Mouse (Mus musculus) forebrain, embryonic 14.5 days (tissue): ENCODE measurements around the gene Gm14548. TPM values are rescaled to one million over a fixed set of nuclear protein-coding genes. Genes with fewer than 3 reads are reported as not detected.
"Not testable (repeated sequence)": the region's sequence is repeated elsewhere in the genome, so short reads cannot be mapped to it uniquely, and the experiment has no call there.

Experiments
- ATAC-seq: fragments of 200-750 bp; cut with Nextera tagmentation; 2 replicates; pipeline ENCODE4 v1.8.0; 2017; ENCODE audit warnings: mild to moderate bottlenecking, moderate library complexity
- DNase-seq: peaks from one replicate; pipeline ENCODE4 v3.0.0-alpha.2; 2015; ENCODE audit warnings: low spot score
- H3K27ac ChIP-seq: fragments of 300-500 bp; sonication (generic); 2 replicates; pipeline ENCODE4 v1.5.1; 2014; ENCODE audit warnings: low read depth, mild to moderate bottlenecking, control low read depth, low read length, moderate library complexity
- H3K27me3 ChIP-seq: fragments of 300-500 bp; sonication (generic); replicated peaks from 2 replicates; pipeline ENCODE4 v1.6.1; 2014; ENCODE audit warnings: low read length, control low read depth, mixed read lengths; ENCODE audit not compliant: control insufficient read depth, insufficient read depth
- H3K36me3 ChIP-seq: fragments of 300-500 bp; sonication (generic); 2 replicates; pipeline ENCODE4 v1.6.1; 2014; ENCODE audit warnings: low read length, control low read depth; ENCODE audit not compliant: control insufficient read depth, insufficient read depth
- H3K4me1 ChIP-seq: fragments of 300-500 bp; sonication (generic); 2 replicates; pipeline ENCODE4 v1.6.1; 2014; ENCODE audit warnings: antibody characterized with exemption, low read length, control low read depth; ENCODE audit not compliant: control insufficient read depth, insufficient read depth
- H3K4me2 ChIP-seq: fragments of 300-500 bp; sonication (generic); 2 replicates; pipeline ENCODE4 v1.6.1; 2014; ENCODE audit warnings: mild to moderate bottlenecking, control low read depth, low read length
- H3K4me3 ChIP-seq: fragments of 300-500 bp; sonication (generic); 2 replicates; pipeline ENCODE4 v1.5.1; 2014; ENCODE audit warnings: low read depth, low read length, control low read depth
- H3K9ac ChIP-seq: fragments of 300-500 bp; sonication (generic); 2 replicates; pipeline ENCODE4 v1.6.1; 2014; ENCODE audit warnings: mild to moderate bottlenecking, low read length, control low read depth, moderate library complexity
- H3K9me3 ChIP-seq: fragments of 300-500 bp; sonication (generic); replicated peaks from 2 replicates; pipeline ENCODE4 v1.6.1; 2016; ENCODE audit warnings: low read length, control low read depth, mixed read lengths; ENCODE audit not compliant: control insufficient read depth
- WGBS: fragments of 180-500 bp; shearing (Covaris S2); extraction: QIAGEN DNeasy Blood & Tissue Kit; methylation state at CpG from one replicate; pipeline ENCODE4 v1.1.7; 2014; 5-methylcytosine and 5-hydroxymethylcytosine counted together
- polyA plus RNA-seq: library from polyadenylated mRNA; unstranded; fragments of >200 nt; fragmentation: Nextera tagmentation; extraction: Ambion mirVana; gene quantifications from 2 replicates; pipeline ENCODE4 v1.2.1, GENCODE M21; 2014

Gene Gm14548
- not detected in 2 replicates for polyA plus RNA-seq

DNA sequence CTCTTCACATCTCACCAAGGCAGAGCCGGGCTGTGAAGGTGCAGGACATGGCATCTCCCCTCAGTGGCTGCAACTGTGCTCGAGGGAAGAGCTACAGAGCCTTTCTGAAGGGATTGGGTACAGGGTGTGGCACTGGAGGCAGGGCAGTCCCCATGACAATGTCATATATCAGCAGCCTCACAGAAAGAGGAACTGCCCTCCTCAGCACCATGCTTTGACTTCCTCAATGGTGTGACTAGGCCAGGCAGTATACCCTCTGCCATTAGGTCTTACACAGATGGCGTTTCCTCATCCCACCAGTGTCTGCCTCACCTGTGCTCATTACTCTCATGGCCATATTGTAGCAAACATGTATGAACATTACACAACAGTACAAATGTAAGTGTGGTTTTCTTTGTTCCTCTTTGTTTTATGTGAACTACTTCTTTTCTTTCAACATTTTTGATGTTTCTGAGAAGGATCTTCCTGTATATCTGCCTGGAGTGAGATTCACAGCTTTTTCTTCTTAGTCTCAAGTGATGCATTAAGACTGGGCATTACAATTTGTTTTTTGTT lies at the start of gene Gm14548:
Gene Gm14548, minus strand, starts transcription at position 85 of the 555 bp plus-strand sequence.
- H3K4me1 ChIP-seq, H3K4me2 ChIP-seq, H3K4me3 ChIP-seq, DNase-seq, H3K27me3 ChIP-seq, H3K36me3 ChIP-seq, ATAC-seq, H3K27ac ChIP-seq, H3K9ac ChIP-seq, H3K9me3 ChIP-seq: not testable (repeated sequence)
- 62% methylated on average over 3 of the region's 3 CpGs for WGBS

DNA sequence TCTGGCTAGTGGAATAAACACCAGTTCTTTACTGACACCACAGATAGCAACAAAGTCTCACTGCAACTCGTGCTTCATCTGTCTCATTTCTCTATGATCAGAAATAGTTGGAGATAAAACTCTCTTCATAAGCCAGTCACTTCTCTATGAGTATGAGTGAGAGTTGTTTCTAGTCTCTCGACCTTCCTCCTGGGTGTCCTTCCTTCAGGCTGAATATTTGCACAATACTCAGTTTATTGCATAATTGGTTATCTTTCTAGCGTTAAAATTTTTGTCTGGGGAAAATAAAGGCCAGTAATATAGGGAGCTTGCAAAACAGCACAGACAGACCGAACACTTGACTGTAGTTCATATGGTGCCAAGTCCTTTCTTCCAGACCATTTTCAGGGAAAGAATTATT lies 48.2 kb upstream of the Gm14548 start:
- WGBS, result 71% methylated on average over 4 of the region's 4 CpGs
- Histone ChIP-seq H3K4me2 (no peak overlapping the region), H3K27ac (no peak overlapping the region), H3K36me3 (no peaks in the 10 kb centered on the region), H3K4me1 (no peaks in the 10 kb centered on the region), H3K9me3 (no peaks in the 10 kb centered on the region), H3K9ac (no peak overlapping the region), H3K4me3 (no peak overlapping the region), H3K27me3 (no peaks in the 10 kb centered on the region)
- no peak for ATAC-seq
- no peak for DNase-seq

GRCm38 (mm10) chr7:3940915-3941314 lies 43.0 kb upstream of the Gm14548 start:
- H3K9ac ChIP-seq, result no peak overlapping the region
- H3K4me2 ChIP-seq, result no peak overlapping the region
- H3K27ac ChIP-seq, result no peak overlapping the region
- no peaks in the 10 kb centered on the region for H3K9me3 ChIP-seq
- no peak for ATAC-seq
- no peaks in the 10 kb centered on the region for H3K36me3 ChIP-seq
- no peaks in the 10 kb centered on the region for H3K4me1 ChIP-seq
- no peaks in the 10 kb centered on the region for H3K27me3 ChIP-seq
- 82% methylated on average over 3 of the region's 3 CpGs for WGBS
- DNase-seq, result no peak
- H3K4me3 ChIP-seq, result no peak overlapping the region

DNA sequence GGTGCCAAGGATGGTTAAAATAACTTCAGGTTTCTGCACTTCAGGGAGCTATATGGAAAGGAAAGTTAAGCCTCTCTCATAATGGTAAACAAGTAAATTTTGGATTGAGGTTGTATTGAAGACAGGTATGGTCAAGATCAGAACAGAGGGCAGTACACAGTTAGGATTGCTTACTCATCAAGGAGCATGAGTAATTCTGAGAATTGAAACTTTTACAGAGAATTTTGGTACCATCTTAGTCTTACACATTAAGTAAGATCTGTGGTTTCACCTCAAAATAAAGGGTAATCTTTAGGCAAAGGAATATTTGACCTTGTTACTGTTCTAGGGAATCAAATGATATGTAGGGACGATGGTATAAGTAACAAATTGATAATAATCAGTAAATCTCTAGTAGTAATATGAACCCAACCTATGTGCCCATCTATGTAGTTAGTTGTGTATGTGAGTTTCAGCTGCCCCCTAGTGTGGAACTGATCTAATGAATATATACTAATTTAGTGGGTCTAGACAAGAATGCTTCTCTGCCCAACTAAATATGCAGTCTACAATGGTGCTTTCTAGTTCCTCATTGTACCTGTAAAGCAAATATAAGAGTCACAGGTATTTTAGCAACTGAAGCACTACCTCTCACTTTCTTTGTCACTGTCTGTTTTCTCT lies 42.1 kb upstream of the Gm14548 start:
- Histone ChIP-seq H3K4me1 (no peaks in the 10 kb centered on the region), H3K27ac (no peak overlapping the region), H3K36me3 (no peaks in the 10 kb centered on the region), H3K9ac (no peak overlapping the region), H3K4me3 (no peak overlapping the region), H3K27me3 (no peaks in the 10 kb centered on the region), H3K9me3 (no peaks in the 10 kb centered on the region), H3K4me2 (no peak overlapping the region)
- 71% methylated on average over 1 of the region's 1 CpGs for WGBS
- ATAC-seq (no peak), DNase-seq (no peak)

- not testable (repeated sequence) for DNase-seq, ATAC-seq, H3K36me3 ChIP-seq, H3K9ac ChIP-seq, H3K9me3 ChIP-seq, H3K27ac ChIP-seq, H3K4me3 ChIP-seq, H3K27me3 ChIP-seq, H3K4me2 ChIP-seq, H3K4me1 ChIP-seq
Observed at GRCm38 (mm10) chr7:3935473-3935872, 37.6 kb upstream of the Gm14548 start.

GRCm38 (mm10) chr7:3915387-3915786 lies 17.5 kb upstream of the Gm14548 start, which contains the start of gene Lilra6:
Gene Lilra6, minus strand, starts transcription at chr7:3915503.
- not testable (repeated sequence) for ATAC-seq, H3K4me3 ChIP-seq, H3K4me1 ChIP-seq, H3K9ac ChIP-seq, DNase-seq, H3K27me3 ChIP-seq, H3K36me3 ChIP-seq, H3K27ac ChIP-seq, H3K4me2 ChIP-seq, H3K9me3 ChIP-seq
- 66% methylated on average over 2 of the region's 2 CpGs for WGBS

DNA sequence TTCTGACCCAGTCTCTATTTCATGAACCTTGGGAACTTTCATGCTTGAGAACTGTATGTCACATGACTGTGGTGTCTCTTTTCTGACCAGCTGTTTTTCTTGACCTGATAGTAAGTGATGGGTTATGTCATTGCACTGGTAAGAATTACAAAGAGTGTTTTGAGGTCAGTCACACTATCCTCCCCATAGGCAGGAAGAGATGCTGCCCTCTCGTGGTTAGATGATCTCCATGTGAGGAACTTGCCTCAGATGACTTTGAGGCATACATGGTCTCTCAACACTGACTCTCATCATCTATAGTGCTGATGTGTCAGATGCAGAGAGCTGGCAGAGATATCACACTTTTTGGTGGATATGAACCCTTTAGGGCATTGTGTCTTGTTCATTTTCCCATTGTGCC lies 5.8 kb upstream of the Gm14548 start:
- 12% methylated on average over 1 of the region's 1 CpGs for WGBS
- no peaks in the 10 kb centered on the region for H3K4me1 ChIP-seq
- DNase-seq, result no peak
- H3K9me3 ChIP-seq, result no peaks in the 10 kb centered on the region
- no peak for ATAC-seq
- no peaks in the 10 kb centered on the region for H3K27me3 ChIP-seq
- H3K4me2 ChIP-seq, result no peak overlapping the region
- H3K4me3 ChIP-seq, result no peak overlapping the region
- H3K27ac ChIP-seq, result no peak overlapping the region
- no peaks in the 10 kb centered on the region for H3K36me3 ChIP-seq
- no peak overlapping the region for H3K9ac ChIP-seq

DNA sequence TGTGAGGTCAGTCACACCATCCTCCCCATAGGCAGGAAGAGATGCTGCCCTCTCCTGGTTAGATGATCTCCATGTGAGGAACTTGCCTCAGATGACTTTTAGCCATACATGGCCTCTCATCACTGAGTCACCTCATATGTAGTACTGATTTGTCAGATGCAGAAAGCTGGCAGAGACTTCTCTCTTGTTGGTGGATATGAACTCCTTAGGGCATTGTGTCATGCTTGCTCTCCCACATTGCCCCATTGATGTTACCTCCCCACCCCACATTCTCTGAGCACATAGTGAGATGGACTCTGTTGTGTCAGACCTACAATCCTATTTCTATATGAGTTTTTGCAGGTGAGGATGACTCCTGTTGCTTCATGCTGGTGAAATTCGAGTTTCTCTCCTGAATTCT lies 22.9 kb downstream of the Gm14548 start:
- not testable (repeated sequence) for H3K27me3 ChIP-seq, H3K27ac ChIP-seq, H3K4me2 ChIP-seq, H3K9ac ChIP-seq, H3K4me3 ChIP-seq, ATAC-seq, H3K36me3 ChIP-seq, H3K4me1 ChIP-seq, DNase-seq, H3K9me3 ChIP-seq
- no CpG with 5 or more reads among the region's 1 CpGs for WGBS

DNA sequence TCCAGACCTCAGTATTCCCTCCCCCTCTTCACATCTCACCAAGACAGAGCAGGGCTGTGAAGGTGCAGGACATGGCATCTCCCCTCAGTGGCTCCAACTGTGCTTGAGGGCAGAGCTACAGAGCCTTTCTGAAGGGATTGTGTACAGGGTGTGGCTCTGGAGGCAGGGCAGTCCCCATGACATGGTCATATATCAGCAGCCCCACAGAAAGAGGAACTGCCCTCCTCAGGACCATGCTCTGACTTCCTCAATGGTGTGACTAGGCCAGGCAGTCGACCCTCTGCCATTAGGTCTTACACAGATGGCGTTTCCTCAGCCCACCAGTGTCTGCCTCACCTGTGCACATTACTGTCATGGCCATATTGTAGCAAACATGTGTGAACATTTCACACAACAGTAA lies 53.0 kb downstream of the Gm14548 start, which contains the start of gene Pira2:
Gene Pira2, minus strand, starts transcription at position 101 of the 400 bp plus-strand sequence.
- H3K36me3 ChIP-seq, H3K9ac ChIP-seq, H3K4me3 ChIP-seq, ATAC-seq, DNase-seq, H3K4me1 ChIP-seq, H3K27ac ChIP-seq, H3K4me2 ChIP-seq, H3K27me3 ChIP-seq, H3K9me3 ChIP-seq: not testable (repeated sequence)
- no CpG with 5 or more reads among the region's 2 CpGs for WGBS
